Mouse (Mus musculus): Measurements from ENCODE around the gene Zzz3. TPM values are rescaled to one million over a fixed set of nuclear protein-coding genes. Genes with fewer than 3 reads are reported as not detected.

Gene Zzz3
- polyA plus RNA-seq, 1 experiment from 2014 or later, result 25.5 TPM

DNA sequence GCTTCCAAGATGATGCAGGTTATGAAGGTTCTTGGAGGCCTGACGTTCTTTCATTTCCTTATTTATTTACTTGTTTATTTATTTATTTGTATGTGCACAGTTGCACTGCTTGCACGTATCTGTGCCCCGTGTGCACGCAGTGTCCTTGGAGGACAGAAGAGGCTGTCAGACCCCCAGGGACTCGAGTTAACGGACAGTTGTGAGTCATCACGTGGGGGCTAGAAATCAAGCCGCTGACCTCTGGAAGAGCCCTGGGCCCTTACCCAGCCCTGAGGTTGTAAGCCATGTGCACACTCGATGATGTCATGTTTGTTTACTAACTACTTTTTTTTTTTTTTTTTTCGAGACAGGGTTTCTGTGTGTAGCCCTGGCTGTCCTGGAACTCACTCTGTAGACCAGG is 75.1 kb downstream of the Zzz3 start:
- Histone ChIP-seq H3K4me1 (ENCODE audit: insufficient read depth, low read depth, low read length) (no peaks in the 10 kb centered on the region), H3K9ac (replicated peaks; ENCODE audit: low read depth) (no peak overlapping the region), H3K4me3 (ENCODE audit: low read depth, low read length) (no peak overlapping the region), H3K4me2 (replicated peaks; ENCODE audit: low read depth, low read length) (no peak overlapping the region), H3K27ac (ENCODE audit: low read length) (no peak overlapping the region), H3K27me3 (replicated peaks; ENCODE audit: insufficient read depth, low read length) (no peaks in the 10 kb centered on the region), H3K36me3 (ENCODE audit: insufficient read depth, low read length) (no peaks in the 10 kb centered on the region), H3K9me3 (ENCODE audit: low read length) (no peaks in the 10 kb centered on the region)
- no peak for ATAC-seq
- 82% methylated on average over 10 of the region's 10 CpGs for WGBS
- TF ChIP-seq EP300 (IDR thresholded peaks at IDR 0.05) (no peak), CTCF (IDR thresholded peaks at IDR 0.05) (no peak)
- DNase-seq (ENCODE audit: low spot score), result no peak

DNA sequence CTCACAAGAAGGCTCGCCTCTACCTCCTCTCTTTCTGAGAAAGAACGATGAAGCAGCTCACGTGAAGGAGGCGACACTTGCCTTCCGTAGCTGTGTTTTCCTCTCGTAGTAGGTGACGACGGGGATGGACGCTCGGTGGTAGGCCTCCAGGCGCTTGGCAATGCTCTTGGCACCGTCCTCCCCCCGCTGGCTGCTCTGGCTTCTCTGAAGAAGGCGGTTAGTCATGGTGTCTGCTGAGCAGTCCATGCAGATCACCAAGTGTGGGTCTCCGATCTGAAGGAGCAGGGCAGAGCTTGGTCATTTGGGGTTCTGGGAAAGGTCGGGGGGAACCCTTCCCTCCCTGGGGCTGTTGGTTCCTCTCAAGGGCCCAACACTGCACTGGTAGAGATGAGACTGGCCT is 77.4 kb downstream of the Zzz3 start:
- Histone ChIP-seq H3K4me3 (ENCODE audit: low read depth, low read length) (no peak overlapping the region), H3K9me3 (ENCODE audit: low read length) (no peaks in the 10 kb centered on the region), H3K27ac (ENCODE audit: low read length) (no peak overlapping the region), H3K9ac (replicated peaks; ENCODE audit: low read depth) (no peak overlapping the region), H3K27me3 (replicated peaks; ENCODE audit: insufficient read depth, low read length) (no peaks in the 10 kb centered on the region), H3K36me3 (ENCODE audit: insufficient read depth, low read length) (no peaks in the 10 kb centered on the region), H3K4me2 (replicated peaks; ENCODE audit: low read depth, low read length) (no peak overlapping the region), H3K4me1 (ENCODE audit: insufficient read depth, low read depth, low read length) (no peaks in the 10 kb centered on the region; the same call in 1 of the 2 replicates)
- DNase-seq (ENCODE audit: low spot score) (no peak), ATAC-seq (no peak)
- TF ChIP-seq EP300 (IDR thresholded peaks at IDR 0.05) (no peak), CTCF (IDR thresholded peaks at IDR 0.05) (no peak)
- WGBS, result 83% methylated on average over 16 of the region's 16 CpGs

DNA sequence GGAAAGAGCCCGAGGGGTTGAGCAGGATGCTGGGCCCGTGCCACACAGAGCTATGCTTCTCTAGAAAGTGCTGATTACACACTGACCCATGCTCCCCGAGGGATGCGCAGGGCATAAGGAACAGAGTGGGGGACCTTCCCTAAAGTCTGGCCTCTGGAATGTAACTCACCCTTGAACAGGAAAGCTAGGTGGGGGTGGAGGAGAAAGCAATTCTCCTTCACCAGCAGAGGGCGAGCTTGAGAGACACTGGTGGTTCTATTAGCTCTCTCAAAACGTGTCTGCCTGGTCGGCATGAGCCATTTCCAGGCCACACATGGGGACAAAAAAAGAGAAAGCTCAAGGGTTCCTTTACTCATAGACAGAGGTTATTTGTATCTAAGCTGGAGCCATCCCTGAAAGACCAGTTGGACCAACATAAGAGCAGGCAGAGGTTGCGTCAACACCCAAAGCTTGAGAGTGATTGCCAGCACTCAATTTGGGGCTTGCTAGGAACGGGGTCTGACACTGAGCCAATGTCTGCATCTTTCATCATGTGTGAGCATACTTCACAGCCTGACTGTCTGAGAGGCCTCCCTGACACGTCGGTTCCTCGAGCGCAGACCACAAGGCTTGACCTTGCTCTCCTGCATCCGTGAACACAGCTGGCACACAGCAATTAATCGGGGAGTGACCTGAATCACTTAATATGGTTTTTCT is 79.5 kb downstream of the Zzz3 start:
- H3K4me1 ChIP-seq (ENCODE audit: insufficient read depth, low read depth, low read length), result peaks cover 5% of the 10 kb centered on the region; the same call in 1 of the 2 replicates
- H3K9ac ChIP-seq (replicated peaks; ENCODE audit: low read depth), result no peak overlapping the region
- 40% methylated on average over 15 of the region's 15 CpGs for WGBS
- TF ChIP-seq CTCF (IDR thresholded peaks at IDR 0.05), result peak; percentile 92
- no peak for TF ChIP-seq EP300 (IDR thresholded peaks at IDR 0.05)
- no peaks in the 10 kb centered on the region for H3K36me3 ChIP-seq (ENCODE audit: insufficient read depth, low read length)
- DNase-seq (ENCODE audit: low spot score) (peak; percentile 90), ATAC-seq (peak; percentile 19)
- no peaks in the 10 kb centered on the region for H3K9me3 ChIP-seq (ENCODE audit: low read length)
- H3K27me3 ChIP-seq (replicated peaks; ENCODE audit: insufficient read depth, low read length), result no peaks in the 10 kb centered on the region
- no peak overlapping the region for H3K27ac ChIP-seq (ENCODE audit: low read length)
- no peak overlapping the region for H3K4me3 ChIP-seq (ENCODE audit: low read depth, low read length)
- H3K4me2 ChIP-seq (replicated peaks; ENCODE audit: low read depth, low read length), result no peak overlapping the region

DNA sequence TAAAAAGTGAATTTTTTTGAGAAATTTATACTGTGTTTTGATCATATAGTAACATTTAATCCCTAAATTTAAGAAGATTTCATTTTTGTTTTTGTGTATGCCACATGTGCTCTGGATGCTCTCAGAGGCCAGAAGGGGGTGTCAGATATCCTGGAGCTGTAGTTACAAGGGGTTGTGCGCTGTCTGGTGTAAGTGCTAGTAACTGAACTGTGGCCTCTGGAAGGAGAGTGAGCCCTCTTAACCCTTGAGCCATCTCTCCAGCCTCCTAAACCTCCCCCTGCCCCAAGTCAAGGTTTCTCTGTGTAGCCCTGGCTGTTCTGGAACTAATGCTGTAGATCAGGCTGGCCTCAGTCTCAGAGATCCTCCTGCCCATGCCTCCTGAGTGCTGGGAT is 80.0 kb downstream of the Zzz3 start:
- H3K4me1 ChIP-seq (ENCODE audit: insufficient read depth, low read depth, low read length), result peaks cover 5% of the 10 kb centered on the region; the same call in 1 of the 2 replicates
- H3K36me3 ChIP-seq (ENCODE audit: insufficient read depth, low read length), result no peaks in the 10 kb centered on the region
- H3K27me3 ChIP-seq (replicated peaks; ENCODE audit: insufficient read depth, low read length), result no peaks in the 10 kb centered on the region
- no peak overlapping the region for H3K27ac ChIP-seq (ENCODE audit: low read length)
- no peak overlapping the region for H3K4me3 ChIP-seq (ENCODE audit: low read depth, low read length)
- WGBS, result 60% methylated on average over 1 of the region's 1 CpGs
- H3K9me3 ChIP-seq (ENCODE audit: low read length), result no peaks in the 10 kb centered on the region
- ATAC-seq (no peak), DNase-seq (ENCODE audit: low spot score) (no peak)
- TF ChIP-seq CTCF (IDR thresholded peaks at IDR 0.05) (0 out of 2 replicates have a peak, but pooled peaks have one; percentile 11), EP300 (IDR thresholded peaks at IDR 0.05) (no peak)
- H3K9ac ChIP-seq (replicated peaks; ENCODE audit: low read depth), result no peak overlapping the region
- no peak overlapping the region for H3K4me2 ChIP-seq (replicated peaks; ENCODE audit: low read depth, low read length)

- H3K36me3 ChIP-seq (ENCODE audit: insufficient read depth, low read length), result no peaks in the 10 kb centered on the region
- H3K27me3 ChIP-seq (replicated peaks; ENCODE audit: insufficient read depth, low read length), result no peaks in the 10 kb centered on the region
- WGBS, result 75% methylated on average over 3 of the region's 3 CpGs
- H3K9me3 ChIP-seq (ENCODE audit: low read length), result no peaks in the 10 kb centered on the region
- H3K4me3 ChIP-seq (ENCODE audit: low read depth, low read length), result no peak overlapping the region
- no peak overlapping the region for H3K4me2 ChIP-seq (replicated peaks; ENCODE audit: low read depth, low read length)
- TF ChIP-seq EP300 (IDR thresholded peaks at IDR 0.05), result no peak
- TF ChIP-seq CTCF (IDR thresholded peaks at IDR 0.05), result no peak
- DNase-seq (ENCODE audit: low spot score) (no peak), ATAC-seq (no peak)
- H3K4me1 ChIP-seq (ENCODE audit: insufficient read depth, low read depth, low read length), result peaks cover 5% of the 10 kb centered on the region; the same call in 1 of the 2 replicates
- no peak overlapping the region for H3K27ac ChIP-seq (ENCODE audit: low read length)
- no peak overlapping the region for H3K9ac ChIP-seq (replicated peaks; ENCODE audit: low read depth)
Observed at GRCm38 (mm10) chr3:152475894-152476293, 80.6 kb downstream of the Zzz3 start.

DNA sequence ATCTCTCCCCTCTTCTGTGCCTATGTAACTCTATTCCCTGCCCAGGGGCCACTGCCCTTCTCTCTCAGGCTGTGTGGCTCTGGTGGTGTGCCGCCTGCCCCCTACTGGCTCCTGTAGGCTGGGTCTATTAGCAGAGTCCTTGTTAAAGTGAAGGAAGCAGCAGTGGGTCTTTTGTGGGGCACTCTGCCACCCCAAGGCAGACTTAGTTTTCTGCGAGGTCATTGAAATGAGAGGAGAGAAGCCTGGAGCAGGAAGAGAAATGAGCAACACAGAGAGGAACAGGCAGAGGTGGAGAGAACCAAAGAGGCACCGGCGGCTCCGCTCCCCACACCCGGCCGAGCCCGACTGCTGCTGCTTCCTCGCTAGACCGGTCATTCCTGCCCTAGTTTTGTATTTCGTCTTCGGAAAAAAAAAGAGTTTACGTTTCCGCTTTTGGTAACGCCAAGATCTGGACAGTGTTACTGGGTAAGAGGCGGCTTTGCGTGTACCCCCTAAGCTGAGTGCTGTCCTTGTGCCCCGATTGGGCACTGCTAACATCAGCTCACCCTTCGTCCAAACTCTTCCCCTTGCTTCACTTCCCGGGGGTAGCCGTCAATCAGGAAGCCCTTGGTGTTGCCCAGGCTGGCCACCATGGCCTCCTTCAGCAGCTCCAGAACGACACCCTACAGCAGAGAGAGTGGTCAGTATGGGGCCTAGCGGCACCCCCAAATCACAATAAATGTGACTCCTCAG is 82.7 kb downstream of the Zzz3 start:
- Histone ChIP-seq H3K9me3 (ENCODE audit: low read length) (no peaks in the 10 kb centered on the region), H3K4me2 (replicated peaks; ENCODE audit: low read depth, low read length) (peak overlapping the region; percentile 88), H3K4me3 (ENCODE audit: low read depth, low read length) (peak overlapping the region; percentile 39), H3K36me3 (ENCODE audit: insufficient read depth, low read length) (no peaks in the 10 kb centered on the region), H3K9ac (replicated peaks; ENCODE audit: low read depth) (peak overlapping the region; percentile 44; the same call in 1 of the 2 replicates), H3K27me3 (replicated peaks; ENCODE audit: insufficient read depth, low read length) (no peaks in the 10 kb centered on the region), H3K4me1 (ENCODE audit: insufficient read depth, low read depth, low read length) (peaks cover 5% of the 10 kb centered on the region; the same call in 1 of the 2 replicates), H3K27ac (ENCODE audit: low read length) (peak overlapping the region; percentile 45)
- peak; percentile 86 for TF ChIP-seq CTCF (IDR thresholded peaks at IDR 0.05)
- TF ChIP-seq EP300 (IDR thresholded peaks at IDR 0.05), result no peak
- ATAC-seq (peak; percentile 75), DNase-seq (ENCODE audit: low spot score) (peak; percentile 83)
- WGBS, result 3% methylated on average over 23 of the region's 23 CpGs

Measured in lung, postnatal 0 days (tissue).